Mouse (Mus musculus) G1E (cell line): ENCODE results near the gene Castor2. TPM values are rescaled to one million over a fixed set of nuclear protein-coding genes. Genes with fewer than 3 reads are reported as not detected.

ENCODE experiments used
- ATAC-seq: 2 replicates; pipeline ENCODE4 v1.8.0; 2016; ENCODE audit warnings: mild to moderate bottlenecking; ENCODE audit not compliant: insufficient number of reproducible peaks, poor library complexity, low FRiP score, severe bottlenecking; ENCODE audit errors: extremely low read depth
- DNase-seq: peaks from one replicate; pipeline ENCODE4 v3.0.0; 2012; ENCODE audit warnings: low spot score
- H3K27me3 ChIP-seq: 2 replicates; pipeline ENCODE4 v1.6.1; 2012; ENCODE audit warnings: mild to moderate bottlenecking, low read length, inconsistent platforms; ENCODE audit not compliant: insufficient read depth
- H3K36me3 ChIP-seq: replicated peaks from 2 replicates; pipeline ENCODE3; 2012; ENCODE audit warnings: mild to moderate bottlenecking, inconsistent platforms
- H3K4me1 ChIP-seq: 2 replicates; pipeline ENCODE4 v1.6.1; 2012; ENCODE audit warnings: low read depth, low read length, inconsistent platforms, mixed read lengths; ENCODE audit not compliant: insufficient read depth
- H3K4me3 ChIP-seq: 2 replicates; pipeline ENCODE4 v1.5.1; 2012; ENCODE audit warnings: low read depth, mild to moderate bottlenecking, inconsistent platforms, low read length, moderate library complexity, mixed read lengths
- H3K9me3 ChIP-seq: replicated peaks from 2 replicates; pipeline ENCODE4 v1.6.1; 2012; ENCODE audit warnings: inconsistent platforms
- CTCF ChIP-seq: IDR thresholded peaks from 2 replicates; pipeline ENCODE4 v1.5.1; 2012; ENCODE audit warnings: low read depth, low read length, inconsistent platforms, mixed read lengths
- GATA1 ChIP-seq: IDR thresholded peaks from 2 replicates; pipeline ENCODE4 v1.6.1; 2012; ENCODE audit warnings: borderline replicate concordance, low read length, inconsistent platforms, mixed read lengths
- GATA2 ChIP-seq: IDR thresholded peaks from 2 replicates; pipeline ENCODE4 v1.6.1; 2012; ENCODE audit warnings: low read depth, low read length, inconsistent platforms, borderline replicate concordance
- POLR2AphosphoS5 ChIP-seq: IDR thresholded peaks from 2 replicates; pipeline ENCODE4 v1.6.1; 2012; ENCODE audit warnings: low read depth, low read length, inconsistent platforms; ENCODE audit not compliant: insufficient replicate concordance
- TAL1 ChIP-seq: conservative IDR thresholded peaks from 2 replicates; pipeline ENCODE4 v1.6.1; 2012; ENCODE audit warnings: low read depth, low read length, inconsistent platforms, mixed read lengths
- polyA plus RNA-seq: library from polyadenylated mRNA; stranded (reverse); fragments of >175 nt; gene quantifications from 2 replicates; pipeline ENCODE4 v1.2.3, GENCODE M21; 2012
- total RNA-seq, 2 experiments: library from RNA; stranded (forward) in 1 of 2; stranded (reverse) in 1 of 2; fragments of 200-1000 nt in 1 of 2; fragments of >200 nt in 1 of 2; fragmentation: Nextera tagmentation in 1 of 2; gene quantifications; 2 replicates each; pipeline ENCODE4 v1.2.3; 2014 to 2017

Castor2 gene
- total and polyA plus RNA-seq, 3 experiments = 0.22 TPM; not detected in 2

DNA sequence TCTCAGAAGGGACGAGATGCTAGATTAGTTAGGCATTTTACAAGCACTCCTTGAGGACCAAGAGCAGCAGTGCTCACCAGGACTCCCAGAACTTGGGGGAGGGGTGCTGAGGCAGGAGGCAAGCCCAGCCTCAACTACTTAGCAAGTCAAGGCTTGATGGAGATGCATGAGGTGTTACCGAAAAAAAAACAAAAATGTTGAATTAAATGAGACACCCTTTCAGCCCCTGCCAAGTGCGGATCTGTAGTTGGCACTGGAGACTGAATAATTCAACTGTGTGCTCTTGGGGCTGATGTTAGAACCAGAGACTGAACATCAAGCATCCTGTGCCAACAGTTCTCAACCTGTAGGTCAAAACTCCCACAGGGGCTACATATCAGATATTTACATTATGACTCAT is 33.2 kb upstream of the Castor2 start:
- Histone ChIP-seq H3K36me3 (no peaks in the 10 kb centered on the region), H3K27me3 (no peaks in the 10 kb centered on the region), H3K4me3 (no peak overlapping the region), H3K9me3 (peaks cover 43% of the 10 kb centered on the region), H3K4me1 (no peaks in the 10 kb centered on the region)
- DNase-seq = no peak
- TF ChIP-seq TAL1 (no peak), POLR2AphosphoS5 (no peak), GATA2 (no peak), CTCF (no peak), GATA1 (no peak)
- no peak for ATAC-seq

GRCm38 (mm10) chr5:134067924-134068323 is 31.6 kb upstream of the Castor2 start:
- H3K36me3 ChIP-seq = no peaks in the 10 kb centered on the region
- no peaks in the 10 kb centered on the region for H3K4me1 ChIP-seq
- TF ChIP-seq POLR2AphosphoS5 (no peak), GATA1 (no peak), CTCF (no peak), TAL1 (no peak), GATA2 (no peak)
- no peak overlapping the region for H3K4me3 ChIP-seq
- no peak for DNase-seq
- peaks cover 43% of the 10 kb centered on the region for H3K9me3 ChIP-seq
- ATAC-seq = no peak
- no peaks in the 10 kb centered on the region for H3K27me3 ChIP-seq

GRCm38 (mm10) chr5:134073512-134074041 is 25.9 kb upstream of the Castor2 start:
- Histone ChIP-seq H3K27me3 (no peaks in the 10 kb centered on the region), H3K4me1 (no peaks in the 10 kb centered on the region), H3K36me3 (no peaks in the 10 kb centered on the region), H3K9me3 (peaks cover 46% of the 10 kb centered on the region), H3K4me3 (no peak overlapping the region; the same call in 1 of the 2 replicates)
- no peak for DNase-seq
- no peak for ATAC-seq
- no peak for TF ChIP-seq CTCF
- no peak for TF ChIP-seq GATA2
- TF ChIP-seq TAL1 = no peak
- TF ChIP-seq POLR2AphosphoS5 = no peak
- TF ChIP-seq GATA1 = no peak

DNA sequence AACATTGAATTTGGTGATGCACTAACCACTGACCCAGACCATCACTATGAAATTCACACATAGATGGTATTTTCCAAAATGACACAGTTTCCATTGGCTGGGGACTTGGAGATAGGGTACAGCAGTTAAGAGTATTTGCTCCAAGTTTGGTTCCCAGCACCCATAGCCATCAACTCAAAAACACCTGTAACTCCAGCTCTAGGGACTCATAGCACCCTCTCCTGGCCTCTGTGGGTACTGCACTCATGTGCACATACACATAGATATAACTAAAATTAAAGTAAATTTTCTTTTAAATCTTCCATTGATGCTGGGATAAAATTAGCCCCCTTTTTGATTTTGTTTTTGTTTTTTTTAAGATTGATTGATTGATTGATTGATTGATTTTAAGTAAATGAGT is 25.1 kb upstream of the Castor2 start:
- ATAC-seq = no peak
- no peak for DNase-seq
- TF ChIP-seq CTCF (no peak), POLR2AphosphoS5 (no peak), GATA1 (no peak), GATA2 (no peak), TAL1 (no peak)
- Histone ChIP-seq H3K36me3 (no peaks in the 10 kb centered on the region), H3K4me1 (no peaks in the 10 kb centered on the region), H3K4me3 (no peak overlapping the region), H3K27me3 (no peaks in the 10 kb centered on the region), H3K9me3 (peaks cover 50% of the 10 kb centered on the region)

DNA sequence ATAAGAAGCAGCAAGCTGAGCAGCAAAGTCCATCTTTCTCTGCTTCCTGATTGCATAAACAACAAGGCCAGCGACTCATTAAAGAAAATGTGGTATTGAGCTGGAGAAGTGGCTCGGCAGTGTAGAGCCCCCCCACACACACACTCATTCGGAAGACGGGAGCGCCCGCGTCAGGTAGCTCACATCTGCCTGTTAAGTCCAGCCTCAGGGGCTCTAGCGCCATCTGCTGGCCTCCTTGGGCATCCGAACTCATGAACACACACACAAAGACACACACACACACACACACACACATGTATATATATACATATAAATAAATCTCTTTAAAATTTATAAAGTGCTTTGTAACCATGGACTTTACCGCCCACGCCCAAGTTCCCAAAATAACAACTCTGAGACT is 23.3 kb upstream of the Castor2 start:
- H3K4me1 ChIP-seq = no peaks in the 10 kb centered on the region
- ATAC-seq (no peak), DNase-seq (no peak)
- TF ChIP-seq TAL1 (no peak), POLR2AphosphoS5 (no peak), GATA2 (no peak), CTCF (no peak), GATA1 (no peak)
- H3K4me3 ChIP-seq = no peak overlapping the region
- no peaks in the 10 kb centered on the region for H3K27me3 ChIP-seq
- no peaks in the 10 kb centered on the region for H3K36me3 ChIP-seq
- peaks cover 61% of the 10 kb centered on the region for H3K9me3 ChIP-seq

GRCm38 (mm10) chr5:134080685-134081548 is 18.6 kb upstream of the Castor2 start:
- no peak for TF ChIP-seq CTCF
- no peak for TF ChIP-seq GATA2
- TF ChIP-seq GATA1 = no peak
- no peak for TF ChIP-seq POLR2AphosphoS5
- no peak for TF ChIP-seq TAL1
- Histone ChIP-seq H3K9me3 (peaks cover 49% of the 10 kb centered on the region), H3K27me3 (no peaks in the 10 kb centered on the region), H3K4me1 (no peaks in the 10 kb centered on the region), H3K4me3 (no peak overlapping the region), H3K36me3 (no peaks in the 10 kb centered on the region)
- DNase-seq = no peak
- ATAC-seq = no peak
